Mouse (Mus musculus): ENCODE data around the gene Gm45717. TPM values are rescaled to one million over a fixed set of nuclear protein-coding genes. Genes with fewer than 3 reads are reported as not detected.

Gene Gm45717
- polyA plus RNA-seq, 2 experiments from 2014 or later: 0.82 TPM; not detected in 1

DNA sequence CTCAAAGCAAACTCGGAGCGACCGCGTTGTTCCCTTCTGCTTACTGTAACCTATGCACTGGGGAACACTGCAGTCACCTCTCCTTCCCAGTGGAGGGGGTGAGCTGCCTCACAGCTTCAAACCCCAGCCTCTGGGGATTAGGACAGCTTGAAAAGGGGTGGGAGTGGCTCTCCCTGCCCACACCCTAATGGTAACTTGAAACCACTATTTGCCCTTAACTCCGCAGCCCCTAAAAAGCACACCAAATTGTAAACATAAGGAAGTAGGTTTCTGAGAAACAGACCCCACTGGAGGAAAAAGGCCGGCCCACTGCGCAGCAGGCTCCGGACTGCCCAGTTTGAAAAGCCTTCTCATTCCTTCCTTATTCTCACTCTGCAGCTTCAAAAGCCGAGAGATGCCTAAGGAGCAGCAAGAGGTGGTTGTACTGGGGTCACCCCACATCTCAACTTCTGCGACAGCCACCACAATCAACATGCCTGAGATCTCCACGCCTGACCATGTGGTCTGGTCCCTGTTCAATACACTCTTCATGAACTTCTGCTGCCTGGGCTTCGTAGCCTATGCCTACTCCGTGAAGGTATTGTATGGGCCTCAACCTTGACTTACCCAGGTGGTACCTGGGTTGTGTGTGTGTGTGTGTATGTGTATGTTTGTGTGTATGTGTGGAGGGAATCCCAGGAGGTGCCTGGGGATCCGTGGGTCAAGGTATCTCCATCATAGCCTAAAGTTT is 12.3 kb upstream of the Gm45717 start:
- no peak for ATAC-seq

DNA sequence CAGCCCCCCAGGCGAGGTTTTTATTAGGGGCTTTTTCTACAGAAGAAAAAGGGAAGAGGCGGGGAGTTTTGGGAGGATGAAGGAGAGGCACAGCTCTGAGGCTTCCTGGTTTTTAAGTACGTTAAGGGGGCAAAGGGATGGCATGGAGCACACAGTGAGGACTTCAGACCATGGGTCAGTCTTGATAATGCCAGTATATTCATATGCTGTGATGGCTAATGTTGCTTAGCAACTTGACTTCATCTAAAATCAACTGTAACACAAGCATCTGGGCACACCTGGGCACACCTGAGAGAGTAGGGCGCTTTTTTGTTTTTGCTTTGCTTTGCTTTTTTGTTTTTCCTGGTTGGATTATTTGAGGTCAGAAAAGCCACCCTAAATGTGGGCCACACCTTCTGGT is 11.2 kb upstream of the Gm45717 start, which contains the start of gene Ifitm1:
Ifitm1 (plus strand) TSS at position 301 of the 400 bp plus-strand sequence.
- ATAC-seq: no peak

DNA sequence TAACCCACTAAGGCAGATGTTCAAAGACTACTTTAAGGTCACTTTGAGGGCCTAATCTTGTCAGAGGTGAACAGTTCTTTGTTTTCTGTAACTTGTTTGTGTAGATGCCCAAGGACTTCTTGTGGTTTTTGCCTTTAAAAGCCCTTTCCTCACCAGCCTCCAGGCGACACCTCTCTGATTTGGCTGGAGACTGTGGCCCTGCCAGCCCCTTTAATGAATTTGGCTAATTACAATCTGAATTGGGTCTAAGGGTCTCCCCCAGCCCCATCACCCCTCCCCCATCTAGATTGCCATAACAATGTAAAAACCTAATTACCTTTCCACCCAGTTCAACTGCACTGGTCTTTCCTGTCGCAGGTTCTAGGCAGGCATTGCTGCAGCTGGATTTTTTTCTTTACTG is 7.0 kb upstream of the Gm45717 start:
- ATAC-seq: no peak

DNA sequence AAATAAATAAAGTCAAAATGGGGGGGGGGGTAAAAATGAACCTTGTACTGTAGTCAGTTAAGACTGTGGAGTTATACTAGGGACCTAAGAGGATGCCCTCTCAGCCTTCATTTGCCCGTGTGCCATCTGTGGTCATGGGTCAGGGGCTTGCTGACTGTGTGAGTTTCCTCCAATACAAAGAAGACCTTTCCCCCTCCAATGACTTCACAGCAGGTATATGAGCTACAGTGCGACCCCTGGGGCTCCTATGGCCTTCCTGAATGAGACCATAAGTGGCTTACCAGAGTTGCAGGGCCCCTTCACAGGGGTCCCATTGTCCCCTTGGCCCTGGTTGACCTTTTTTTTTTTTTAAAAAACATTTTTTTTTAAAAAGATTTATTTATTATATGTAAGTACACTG is 5.7 kb upstream of the Gm45717 start:
- no peak for ATAC-seq

DNA sequence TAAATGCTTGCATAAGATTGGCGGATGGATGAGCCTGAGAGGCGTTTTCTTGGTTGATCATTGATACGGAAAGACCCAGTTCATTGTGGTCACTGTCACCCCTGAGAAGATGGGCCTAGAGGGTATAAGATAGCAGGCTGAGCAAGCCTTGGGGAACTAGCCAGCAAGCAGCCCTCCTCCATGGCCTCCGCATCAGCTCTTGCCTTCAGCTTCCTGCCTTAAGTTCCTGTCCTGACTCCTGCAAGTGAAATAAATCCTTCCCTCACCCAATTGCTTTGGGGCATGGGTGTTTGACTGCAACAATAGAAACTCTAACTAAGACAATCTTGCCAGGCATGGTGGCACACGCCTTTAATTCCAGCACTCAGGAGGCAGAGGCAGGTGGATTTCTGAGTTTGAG is 4.3 kb upstream of the Gm45717 start:
- ATAC-seq: no peak

DNA sequence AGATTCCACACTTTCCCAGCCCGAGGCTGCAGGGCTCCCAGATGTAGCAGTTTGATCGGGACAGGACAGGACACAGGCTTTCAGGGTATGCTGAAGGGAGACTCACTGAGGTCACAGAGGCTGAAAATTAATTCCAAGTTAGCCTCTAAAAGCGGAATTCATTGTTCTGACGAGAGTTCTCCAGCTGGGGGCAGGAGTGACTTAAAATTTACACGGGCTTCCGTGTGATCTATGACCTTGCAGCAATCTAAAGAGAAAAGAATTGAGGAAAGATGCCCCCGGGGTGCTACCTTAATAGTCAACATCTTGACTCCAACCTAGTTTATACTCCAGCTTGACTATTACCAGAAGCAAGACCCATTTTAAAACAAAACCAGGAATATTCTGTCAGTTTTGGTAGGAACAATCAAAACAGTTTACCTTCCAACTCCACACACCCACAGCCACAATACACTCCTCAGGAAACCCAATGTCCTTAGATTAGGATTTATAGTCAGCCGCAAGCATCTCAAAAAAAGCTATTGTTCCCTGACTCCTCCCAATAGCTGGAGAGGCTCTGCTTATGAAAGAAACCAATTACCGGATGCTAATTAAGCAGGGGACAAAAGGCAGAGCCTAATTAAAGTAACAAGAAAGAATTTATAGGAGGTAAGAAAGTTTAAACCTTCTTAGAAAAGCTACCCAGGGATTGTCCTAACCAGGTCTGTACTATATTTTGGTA is 3.6 kb upstream of the Gm45717 start:
- ATAC-seq: peak; percentile 60

DNA sequence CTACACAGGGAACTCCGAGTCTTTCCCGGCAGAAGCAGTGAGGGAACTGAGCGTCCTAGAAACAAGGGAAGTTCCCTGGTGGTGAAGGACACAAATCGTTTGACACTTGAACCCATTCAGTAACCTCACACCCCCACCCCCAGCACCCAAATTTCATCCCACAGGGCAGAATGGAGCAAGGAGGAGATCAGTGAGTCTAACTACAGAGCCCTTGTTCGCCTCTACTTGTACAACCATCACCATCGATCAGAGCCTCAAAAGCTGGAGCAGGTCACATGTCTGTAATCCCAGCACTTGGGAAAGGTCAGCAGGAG is 776 bp upstream of the Gm45717 start:
- no peak for ATAC-seq

DNA sequence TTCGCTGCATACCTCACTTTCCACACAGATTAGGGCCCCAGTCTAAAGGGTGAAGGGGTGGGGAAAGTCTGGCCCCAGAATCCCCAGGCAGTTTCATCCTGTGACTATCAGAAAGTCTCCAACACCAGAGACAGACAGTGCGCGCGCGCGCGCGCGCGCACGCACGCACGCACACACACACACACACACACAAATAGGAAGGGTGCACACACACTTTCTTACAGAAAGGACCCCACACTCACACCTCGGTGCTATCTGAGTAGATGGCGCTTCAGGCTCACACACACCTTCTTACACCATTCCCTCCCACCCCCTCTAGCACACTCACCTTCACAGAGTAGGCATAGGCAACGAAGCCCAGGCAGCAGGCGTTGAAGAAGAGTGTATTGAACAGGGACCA is 395 bp downstream of the Gm45717 start:
- peak; percentile 57 for ATAC-seq

DNA sequence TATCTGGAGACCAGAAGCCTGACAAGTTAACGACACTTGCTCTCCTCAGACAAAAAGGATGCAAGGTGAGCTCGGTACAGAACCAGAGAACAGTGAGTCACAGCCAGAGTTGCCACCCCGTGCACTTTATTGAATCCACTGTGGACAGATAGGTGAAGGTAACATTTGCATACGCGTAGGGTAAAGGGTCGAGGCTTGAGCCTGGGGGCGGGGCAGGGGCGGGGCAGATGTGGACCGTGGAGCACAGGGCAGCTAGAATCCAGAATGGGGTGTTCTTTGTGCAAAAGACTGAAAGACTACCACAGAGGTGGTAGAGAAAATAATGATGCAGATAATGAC is 1.0 kb downstream of the Gm45717 start:
- ATAC-seq: no peak

DNA sequence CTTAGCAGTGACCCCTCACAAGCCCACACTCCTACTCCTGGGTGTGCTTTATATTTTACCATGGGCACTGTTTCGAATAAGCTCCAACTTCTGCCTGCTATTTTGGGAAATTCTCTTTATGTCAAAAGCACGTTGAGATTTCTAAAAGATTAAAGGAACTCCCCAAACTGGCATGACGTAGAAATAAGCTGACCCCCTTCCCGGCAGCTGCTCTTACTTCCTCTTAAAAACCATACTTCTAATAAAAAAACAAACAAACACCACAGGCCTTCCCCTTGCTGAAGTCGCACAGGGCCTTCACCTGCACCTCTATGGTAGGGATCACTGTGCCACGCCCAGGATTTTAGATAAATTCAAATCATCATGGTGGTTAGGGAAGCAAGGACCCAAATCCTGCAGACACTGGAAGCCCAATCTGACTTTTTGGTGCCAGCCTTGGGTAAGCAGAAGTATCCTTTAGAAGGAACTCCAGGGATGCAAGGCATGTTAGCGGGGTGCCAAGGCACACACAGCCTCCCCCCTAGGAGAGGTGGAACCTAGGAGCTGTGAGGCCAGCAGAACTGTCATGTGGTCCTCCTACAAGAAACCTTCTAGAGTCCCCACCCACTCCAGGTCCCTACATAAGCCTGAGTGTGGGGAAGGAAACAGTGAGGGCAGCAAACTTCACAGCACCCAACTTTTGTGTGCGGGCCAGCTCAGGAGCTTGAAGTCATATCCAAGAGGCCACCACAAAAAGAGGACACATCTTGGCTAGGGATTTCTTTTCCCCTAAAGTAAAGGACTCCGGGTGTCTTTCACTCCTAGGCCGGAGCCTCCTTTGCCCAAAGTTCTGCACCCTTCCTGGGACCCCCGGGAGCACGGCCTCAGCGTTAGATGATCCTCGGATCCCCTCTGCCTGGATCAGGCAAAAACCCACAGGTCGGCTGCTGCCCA is 1.7 kb downstream of the Gm45717 start:
- ATAC-seq: no peak

DNA sequence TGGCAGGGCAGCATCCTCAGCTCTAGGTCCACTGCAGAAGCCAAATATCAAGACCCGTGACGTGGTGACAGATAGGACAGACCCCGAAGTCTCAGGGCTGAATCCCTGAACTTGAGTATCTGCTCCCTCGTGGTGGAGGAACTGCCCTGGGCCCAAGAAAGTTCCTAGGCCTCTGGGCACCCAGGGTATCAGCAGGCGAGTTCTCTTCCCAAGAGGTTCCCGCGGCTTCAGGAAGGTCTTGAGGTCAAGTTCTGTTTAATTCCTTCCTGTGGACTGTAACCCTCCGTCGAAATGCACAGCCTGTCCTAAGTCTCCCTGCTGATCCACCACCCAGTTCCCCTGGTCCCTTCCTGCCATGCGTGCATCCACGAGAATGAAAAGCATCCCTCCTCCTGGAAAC is 2.6 kb downstream of the Gm45717 start:
- no peak for ATAC-seq

DNA sequence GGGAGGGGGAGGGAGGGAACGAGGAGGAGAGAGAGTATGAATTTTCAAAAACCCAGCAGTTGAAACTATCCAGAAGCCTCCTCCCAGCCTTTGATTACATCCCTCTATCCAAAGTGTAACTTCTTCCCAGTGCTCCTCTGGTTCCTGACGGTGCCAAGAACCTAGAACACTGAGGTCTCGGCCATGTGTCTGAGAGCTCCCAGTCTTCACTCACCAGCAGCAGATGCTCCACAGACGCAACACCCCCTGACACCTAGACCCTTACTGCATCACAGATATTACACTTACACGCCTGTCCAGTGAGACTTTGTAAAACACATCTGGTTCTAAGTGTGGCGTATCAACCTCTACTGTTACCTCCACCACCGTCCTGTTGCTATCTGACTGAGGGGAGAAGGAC is 3.3 kb downstream of the Gm45717 start:
- no peak for ATAC-seq

DNA sequence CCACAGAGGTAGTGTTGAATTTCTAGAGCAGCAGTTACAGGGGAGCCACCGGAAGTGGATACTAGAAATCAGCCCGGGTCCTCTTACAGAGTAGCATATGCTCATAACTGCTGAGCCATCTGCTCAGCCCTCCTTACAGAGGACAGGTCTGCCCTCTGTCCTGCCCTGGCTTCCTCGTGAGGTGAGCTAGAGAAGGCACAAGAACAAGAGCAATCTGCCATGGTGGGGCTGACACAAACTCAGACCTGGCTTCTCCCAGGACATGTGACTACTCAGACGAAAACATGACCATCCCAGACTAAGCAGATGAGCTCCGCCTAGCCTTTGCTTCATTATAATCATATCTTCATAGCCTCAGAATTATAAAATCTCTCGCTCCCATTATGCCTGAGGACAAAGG is 4.0 kb downstream of the Gm45717 start:
- no peak for ATAC-seq

DNA sequence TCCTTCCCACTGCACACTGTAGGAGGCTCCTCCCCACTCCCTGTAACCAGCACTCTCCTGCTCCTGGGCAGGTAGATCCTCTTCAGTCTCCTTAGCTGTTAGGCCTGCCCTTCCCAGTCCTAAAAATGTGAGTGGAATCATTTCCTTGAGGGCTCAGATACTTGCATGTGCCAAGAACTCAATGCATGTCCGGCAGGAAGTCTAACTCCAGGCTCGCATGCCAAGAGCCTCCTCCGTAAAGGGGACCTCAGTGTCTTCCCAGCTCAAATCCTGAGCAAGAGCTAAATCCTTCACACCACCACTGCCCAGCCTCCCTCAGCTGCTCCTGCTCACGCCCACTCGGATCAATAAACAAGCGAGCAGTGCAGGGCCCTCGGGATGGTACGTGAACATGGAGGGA is 4.7 kb downstream of the Gm45717 start:
- ATAC-seq: no peak

DNA sequence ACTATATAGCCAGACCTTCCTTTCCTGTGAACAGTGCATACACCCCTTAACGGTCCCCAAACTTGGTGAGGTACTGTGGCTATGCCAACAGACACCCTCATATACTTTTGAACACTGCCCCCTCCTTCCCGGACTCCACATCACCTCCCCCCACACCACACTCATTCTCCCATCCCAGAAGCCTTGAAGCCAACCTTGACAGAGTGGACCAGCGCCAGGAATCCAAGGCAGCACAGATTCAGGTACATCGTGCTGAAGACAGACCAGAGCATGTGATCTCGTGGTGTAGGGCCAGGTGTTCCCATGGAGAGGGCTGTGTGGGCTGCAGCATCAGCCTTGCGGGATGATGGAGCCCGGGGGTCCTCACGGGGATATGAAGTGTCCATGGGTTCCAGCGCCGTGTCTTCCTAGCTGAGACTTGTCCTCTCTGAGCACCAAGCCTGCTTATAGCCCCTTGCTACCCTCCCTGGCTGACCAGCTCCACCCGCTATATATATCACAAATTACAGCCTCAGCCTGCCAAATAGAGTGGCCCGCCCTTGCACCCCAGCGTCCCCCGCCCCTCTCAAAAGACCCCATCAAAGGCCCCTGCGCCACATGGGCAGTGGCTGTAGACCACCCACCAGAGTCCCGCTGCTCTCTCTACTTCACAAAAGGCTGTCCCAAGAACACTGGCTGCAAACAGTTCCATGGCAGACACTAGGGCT is 5.8 kb downstream of the Gm45717 start, which contains the start of gene Ifitm5:
Ifitm5 (minus strand) TSS at position 468 of the 707 bp plus-strand sequence.
- ATAC-seq: no peak

DNA sequence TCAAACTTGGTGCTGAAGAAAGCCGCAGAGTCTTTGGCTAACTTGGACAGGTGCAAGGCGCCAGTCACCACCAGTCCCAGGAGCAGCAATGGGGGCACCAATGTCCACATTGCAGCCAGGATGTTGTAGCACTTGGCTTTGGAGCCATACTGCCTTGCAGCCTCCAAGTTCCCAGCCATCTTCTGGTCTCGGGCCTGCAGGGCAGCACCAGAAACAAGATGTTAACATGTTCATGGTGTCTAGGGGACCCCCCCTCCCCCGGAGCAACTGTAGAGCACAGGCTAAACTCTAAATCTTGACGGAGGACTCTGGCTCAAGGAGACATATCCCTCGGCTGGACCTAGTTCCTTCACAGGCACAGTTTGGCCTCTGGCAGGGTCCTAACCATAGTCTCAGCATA is 6.5 kb downstream of the Gm45717 start:
- no peak for ATAC-seq

DNA sequence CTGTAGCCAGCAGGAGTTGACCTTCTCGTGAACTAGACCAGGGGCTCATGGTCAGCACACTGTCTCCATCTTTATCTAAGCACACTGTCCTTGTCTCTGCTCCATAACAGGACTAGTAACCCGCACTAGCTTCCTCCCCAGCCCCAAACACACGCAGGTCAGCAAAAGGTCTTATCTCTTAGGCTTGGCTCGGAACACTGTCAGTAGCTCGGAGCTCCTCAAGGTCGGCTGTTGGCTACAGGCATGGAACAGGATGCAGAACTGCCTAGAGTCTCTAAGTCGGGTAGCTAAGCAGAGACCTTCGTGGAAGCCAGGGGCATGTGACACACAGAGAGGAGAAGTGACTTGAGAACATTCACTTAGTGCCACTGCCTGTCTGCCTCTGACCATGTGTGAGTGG is 7.6 kb downstream of the Gm45717 start:
- ATAC-seq: no peak

DNA sequence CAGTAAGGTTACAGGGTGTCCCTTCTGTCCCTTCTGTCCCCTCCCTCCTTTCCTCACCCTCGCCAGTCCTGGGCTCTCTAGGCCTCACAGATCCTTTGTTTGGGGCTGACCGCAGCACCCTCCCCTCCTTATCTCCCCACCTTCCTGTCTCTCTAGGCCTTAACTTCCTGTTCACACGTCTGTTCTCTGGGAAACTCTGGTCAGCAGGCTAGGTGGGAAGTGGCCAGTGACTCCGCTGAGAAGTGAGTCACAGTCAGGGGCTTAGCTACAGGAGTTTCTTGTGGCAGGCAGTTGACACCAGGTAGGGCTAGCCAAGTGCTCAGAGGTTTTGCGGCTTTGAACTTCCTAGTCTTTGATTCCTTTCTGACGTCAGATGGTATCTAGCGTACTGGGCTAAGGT is 8.8 kb downstream of the Gm45717 start:
- ATAC-seq: peak; percentile 81

DNA sequence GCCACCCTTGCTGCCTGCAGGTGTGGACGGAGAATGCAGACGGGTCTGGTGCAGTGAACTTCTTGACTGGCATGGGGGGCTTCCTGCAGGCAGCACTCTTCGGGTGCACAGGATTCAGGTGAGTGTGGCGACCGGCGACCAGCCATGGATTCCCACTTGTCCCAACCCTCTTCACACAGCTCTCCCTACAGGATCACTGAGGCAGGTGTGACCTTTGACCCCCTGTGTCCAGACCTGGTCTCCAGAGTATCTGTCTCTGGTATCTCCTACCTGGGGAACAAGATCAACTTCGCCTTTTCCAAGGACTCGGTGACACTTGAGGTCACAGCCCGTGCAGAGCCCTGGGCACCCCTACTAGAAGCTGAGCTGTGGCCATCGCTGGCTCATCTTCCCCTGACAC is 9.4 kb downstream of the Gm45717 start:
- ATAC-seq: no peak

DNA sequence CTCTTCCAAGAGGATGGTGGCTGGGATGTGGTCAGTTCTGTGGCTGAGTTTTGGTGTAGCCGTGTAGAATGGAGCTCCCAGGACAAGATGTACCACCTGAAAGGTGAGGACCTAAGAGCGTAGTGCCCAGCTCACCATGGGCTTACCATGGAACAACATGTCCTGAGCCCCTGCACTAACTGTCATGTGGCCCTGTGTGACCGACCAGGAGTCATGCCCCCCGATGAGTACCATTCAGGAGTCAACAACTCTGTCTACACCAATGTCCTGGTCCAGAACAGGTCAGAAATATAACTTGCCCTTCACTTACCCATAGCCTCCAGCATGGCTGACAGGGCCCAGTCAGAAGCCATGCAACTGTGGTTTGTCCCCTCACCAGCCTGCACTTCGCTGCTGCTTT is 10.5 kb downstream of the Gm45717 start:
- ATAC-seq: no peak

DNA sequence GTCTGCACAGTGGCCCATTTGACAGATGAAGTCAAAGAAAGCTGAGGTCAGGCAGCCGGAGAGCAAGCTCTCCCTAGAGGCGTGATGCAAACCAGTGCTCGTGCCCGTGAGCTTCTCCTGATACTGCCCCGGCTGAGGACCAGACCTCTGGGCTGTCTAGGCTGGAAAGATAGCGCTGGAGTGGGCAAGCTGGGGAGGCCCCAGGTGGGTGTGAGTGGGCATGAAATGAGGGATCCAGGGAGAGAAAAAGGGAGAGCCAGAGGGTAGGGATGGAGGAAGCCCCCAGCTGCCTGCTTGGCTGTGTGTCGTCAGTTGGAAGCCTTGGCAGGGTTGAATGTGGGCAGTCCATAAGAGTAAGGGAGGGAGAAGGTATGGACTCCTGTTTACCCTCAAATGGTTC is 11.5 kb downstream of the Gm45717 start:
- ATAC-seq: no peak

DNA sequence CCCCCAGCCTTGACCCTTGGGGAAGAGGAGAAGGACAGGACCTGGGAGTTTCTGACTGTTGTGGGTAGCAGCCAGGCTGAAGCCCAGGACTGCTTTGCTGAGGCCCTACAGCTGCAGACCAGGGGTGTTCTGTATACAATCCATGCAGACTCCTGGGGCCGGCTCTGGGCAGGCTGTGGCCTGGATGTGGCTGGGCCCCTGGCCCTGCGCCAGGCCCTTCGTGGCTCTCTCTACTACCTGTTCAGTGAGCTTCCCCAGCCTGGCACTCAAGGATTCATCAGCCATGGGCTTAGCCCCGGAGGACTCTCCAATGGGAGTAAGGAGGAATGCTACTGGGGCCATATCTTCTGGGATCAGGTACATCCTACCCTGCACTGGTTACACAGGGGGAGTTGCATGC is 12.4 kb downstream of the Gm45717 start:
- no peak for ATAC-seq

DNA sequence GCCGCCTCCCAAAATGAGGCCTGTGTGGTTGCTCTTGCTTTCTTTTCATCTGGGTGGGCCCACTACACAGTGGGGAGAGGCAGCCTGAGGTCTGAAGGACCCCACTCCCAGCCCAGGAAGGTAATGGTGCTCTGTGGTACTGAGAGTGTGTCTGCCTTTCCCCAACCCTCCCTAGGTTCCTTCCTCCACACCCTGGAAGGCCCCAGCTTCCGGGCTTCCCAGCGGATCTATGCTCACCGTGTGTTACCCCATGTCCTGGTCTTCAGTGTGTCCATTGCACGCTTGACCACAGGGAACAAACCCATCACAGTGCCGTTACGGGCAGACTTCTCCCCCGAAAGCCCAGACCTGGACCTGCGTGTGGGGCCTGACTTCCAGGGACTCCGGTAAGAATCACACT is 12.9 kb downstream of the Gm45717 start:
- no peak for ATAC-seq
